Mouse (Mus musculus) lung, postnatal 0 days (tissue): ENCODE measurements at regions not wholly inside any gene's neighbourhood (a gene's known extent, or its start where the extent isn't known, plus 50 kb on each side); places are given as distances from the start of the nearest gene placed in this dataset.
A peak's percentile ranks its signal among the peaks of the same experiment; 100 is the strongest.

Source experiments
- CTCF ChIP-seq: IDR thresholded peaks from 2 replicates; pipeline ENCODE4 v1.5.1; 2016; ENCODE audit warnings: antibody characterized with exemption, mild to moderate bottlenecking
- EP300 ChIP-seq: IDR thresholded peaks from 2 replicates; pipeline ENCODE4 v1.6.1; 2016; ENCODE audit warnings: antibody characterized with exemption, mild to moderate bottlenecking, control low read depth

DNA sequence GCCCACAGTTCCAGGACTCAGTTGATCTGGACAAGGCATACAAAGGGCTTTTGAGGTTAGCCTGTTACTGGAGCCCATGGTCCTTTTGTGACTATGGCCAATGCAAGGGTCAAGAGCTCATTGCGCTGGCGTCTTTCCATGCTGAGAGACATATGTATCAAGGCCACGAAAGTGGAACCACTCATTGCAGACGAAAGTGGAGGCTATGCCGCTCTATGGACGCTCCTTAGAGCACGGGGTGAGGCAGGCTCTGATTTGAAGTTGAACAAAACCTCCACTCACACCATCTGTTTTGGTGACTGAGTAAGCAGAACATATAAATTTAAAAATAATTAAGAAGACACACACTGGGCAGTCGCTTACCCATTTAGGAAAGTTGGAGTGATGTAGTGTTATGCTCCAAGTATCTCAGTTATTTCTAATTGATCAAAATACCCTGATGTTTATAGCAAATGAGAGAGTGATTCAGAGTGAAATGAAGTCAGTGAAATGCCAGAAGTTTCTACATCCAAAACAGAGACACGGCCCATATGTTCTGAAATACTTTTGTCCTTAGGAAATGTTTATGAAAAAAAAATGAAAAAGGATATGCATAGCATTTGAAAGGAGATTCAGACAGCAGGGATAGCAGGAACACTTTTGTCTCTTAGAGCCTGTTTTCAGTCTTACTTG, 321.8 kb downstream of the Fgf9 start:
- TF ChIP-seq CTCF (no peak), EP300 (peak; percentile 15; the same call in 1 of the 2 replicates)
